Mouse (Mus musculus): ENCODE results near the gene Umad1. TPM values are rescaled to one million over a fixed set of nuclear protein-coding genes. Genes with fewer than 3 reads are reported as not detected.

Umad1 gene
- 9.5 and 11.9 TPM in 2 replicates for polyA plus RNA-seq (2012; rRNA removed; ENCODE audit: low replicate concordance)

DNA sequence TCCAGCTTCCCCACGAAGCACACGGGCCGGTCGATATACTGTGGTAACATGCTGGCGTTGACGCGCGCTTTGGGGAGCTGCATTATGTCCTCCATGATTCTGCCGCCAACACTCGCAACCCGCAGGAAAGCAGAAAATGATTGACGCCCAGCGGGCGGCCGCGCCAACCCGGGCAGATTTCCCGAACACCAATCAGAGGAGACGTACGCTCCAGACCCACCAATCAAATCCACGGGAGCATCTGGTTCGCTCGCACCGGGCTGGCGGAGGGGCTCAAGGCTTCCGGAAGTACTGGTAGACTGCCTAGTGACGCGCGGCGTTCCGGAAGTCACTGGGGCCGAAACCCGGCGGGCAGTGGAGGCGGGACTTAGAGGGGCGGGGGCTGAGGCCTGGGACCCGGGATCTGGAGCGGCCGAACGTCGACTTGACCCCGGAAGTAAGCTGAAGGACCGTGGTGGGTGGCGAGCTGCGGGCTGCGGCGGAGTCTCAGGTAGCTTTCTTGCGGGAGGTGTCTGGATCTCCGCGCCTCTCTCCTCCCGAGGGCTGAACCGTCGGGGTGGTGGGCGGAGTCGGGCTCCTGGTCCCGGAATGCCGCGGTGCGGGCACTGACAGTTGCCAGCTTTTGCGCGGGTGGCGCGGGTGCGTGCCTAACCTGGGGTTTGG lies at the start of gene Umad1, which contains the start of the genes Rpa3 and Gm45062:
TSS of gene Umad1 (plus strand) at position 285 of the 663 bp plus-strand sequence.
TSS of gene Rpa3 (minus strand) at position 170 of the 663 bp plus-strand sequence.
TSS of gene Gm45062 (plus strand) at position 447 of the 663 bp plus-strand sequence.

Other genes starting within 250 kb of the Umad1 start
- 0.13 TPM in 1 of 2 replicates, not detected in the other for gene Col28a1, start 66.7 kb upstream of the Umad1 start, polyA plus RNA-seq (2012; rRNA removed; ENCODE audit: low replicate concordance)
- 0.45 and 0.90 TPM in 2 replicates for gene Mios, start 50.1 kb upstream of the Umad1 start, polyA plus RNA-seq (2012; rRNA removed; ENCODE audit: low replicate concordance)
- gene Rpa3, start 115 bp upstream of the Umad1 start, polyA plus RNA-seq (2012; rRNA removed; ENCODE audit: low replicate concordance) = 0.19 and 0.53 TPM in 2 replicates
- gene Gm45062, start 162 bp downstream of the Umad1 start, polyA plus RNA-seq (2012; rRNA removed; ENCODE audit: low replicate concordance) = not detected in 2 replicates